Mouse (Mus musculus): ENCODE data around the gene Aym1.

DNA sequence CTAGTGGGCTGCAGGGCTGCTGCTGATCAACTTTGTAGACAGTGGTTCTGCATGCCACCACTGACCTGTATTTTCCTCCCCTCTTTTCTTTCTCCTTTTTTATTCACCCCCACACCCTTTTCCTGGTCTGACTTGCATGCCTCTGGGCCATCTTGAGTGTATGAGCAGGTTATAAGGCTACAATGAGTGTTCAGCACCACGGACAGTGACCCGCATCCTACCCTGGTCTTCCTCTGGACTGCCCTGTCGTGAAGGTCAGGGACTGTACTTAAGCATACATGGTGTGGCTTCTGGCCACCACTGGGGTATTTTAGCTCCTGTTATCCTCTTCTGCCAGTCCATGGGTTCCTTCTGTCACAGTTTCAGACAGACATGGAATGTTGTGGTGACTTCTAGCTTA lies 50.3 kb downstream of the Aym1 start:
- no peak for TF ChIP-seq CTCF (IDR thresholded peaks at IDR 0.05; ENCODE audit: low read depth)
- no peak for TF ChIP-seq EP300 (IDR thresholded peaks at IDR 0.05; ENCODE audit: low read depth)

Data from liver, embryonic 14.5 days (tissue).